Mouse (Mus musculus): ENCODE measurements around the gene March9.

GRCm38 (mm10) chr10:127030336-127031296, 29.4 kb downstream of the March9 start, which contains the start of gene Tsfm:
- TF ChIP-seq CTCF (IDR thresholded peaks at IDR 0.05; ENCODE audit: low read depth) (peak; percentile 97), EP300 (optimal IDR thresholded peaks at IDR 0.05) (no peak)
